Mouse (Mus musculus): ENCODE results near the gene Casq1. TPM values are rescaled to one million over a fixed set of nuclear protein-coding genes. Genes with fewer than 3 reads are reported as not detected.
"Not testable (repeated sequence)": the region's sequence is repeated elsewhere in the genome, so short reads cannot be mapped to it uniquely, and the experiment has no call there.

Gene Casq1
- total RNA-seq (2021), result 0.48 and 1.8 TPM in 2 replicates
- long read RNA-seq, experiment 1, partial matches to known transcripts, result 0 of 4 reads
- long read RNA-seq, experiment 1, other reads (novel, unspliced or antisense), result 1 of 4 reads
- long read RNA-seq, experiment 2, result 0 reads

DNA sequence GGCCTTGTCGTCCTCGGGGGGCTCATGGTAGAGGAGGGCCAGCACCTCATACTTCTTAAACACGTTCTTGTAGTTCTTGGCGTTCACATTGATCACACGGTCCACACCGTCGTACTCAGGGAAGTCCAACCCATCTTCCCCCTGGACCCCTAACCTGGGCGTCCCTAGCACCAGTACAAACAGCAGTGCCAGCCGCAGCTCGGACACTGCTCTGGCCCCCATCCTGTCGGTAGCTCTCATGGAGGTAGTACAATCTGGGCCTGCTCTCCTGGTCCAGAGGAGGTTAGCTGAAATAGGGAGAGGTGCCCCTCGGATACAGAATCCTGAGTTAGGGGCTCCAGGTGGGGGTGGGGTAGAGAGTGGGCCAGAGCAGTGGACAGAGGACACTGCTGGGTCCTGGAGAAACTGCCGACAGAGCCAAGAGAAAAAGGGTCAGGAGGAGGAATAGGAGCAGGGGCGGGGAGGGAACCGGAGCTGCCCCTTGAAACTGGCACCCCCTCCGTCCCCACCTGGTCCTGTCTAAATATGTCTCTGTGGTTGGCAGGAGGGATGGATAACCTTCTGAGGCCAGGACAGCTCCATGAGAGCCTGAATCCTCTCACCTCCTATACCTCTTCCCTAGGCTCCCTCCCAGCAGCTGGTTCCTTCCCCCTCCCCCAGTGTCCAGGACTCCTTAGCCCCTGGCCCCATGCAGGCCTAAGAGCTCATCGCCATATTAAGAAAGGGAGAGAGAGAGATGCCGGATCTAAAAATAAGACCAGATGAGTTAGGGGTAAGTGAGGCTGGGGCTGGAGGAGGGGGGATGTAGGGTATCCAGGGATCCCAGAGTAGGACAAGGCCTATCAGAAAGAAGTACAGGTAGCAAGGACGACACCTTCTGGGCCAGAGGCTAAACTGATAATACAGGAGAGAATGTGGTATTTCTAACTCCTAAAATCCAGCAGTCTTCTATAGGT is at the start of gene Casq1:
Gene Casq1 (minus strand): TSS at position 418 of the 956 bp plus-strand sequence.
- DNase-seq, result no peak

GRCm38 (mm10) chr1:172261477-172262078 is 41.9 kb upstream of the Casq1 start, which contains the start of gene Igsf8:
Gene Igsf8 (plus strand): TSS chr1:172261641.
- DNase-seq, result no peak

DNA sequence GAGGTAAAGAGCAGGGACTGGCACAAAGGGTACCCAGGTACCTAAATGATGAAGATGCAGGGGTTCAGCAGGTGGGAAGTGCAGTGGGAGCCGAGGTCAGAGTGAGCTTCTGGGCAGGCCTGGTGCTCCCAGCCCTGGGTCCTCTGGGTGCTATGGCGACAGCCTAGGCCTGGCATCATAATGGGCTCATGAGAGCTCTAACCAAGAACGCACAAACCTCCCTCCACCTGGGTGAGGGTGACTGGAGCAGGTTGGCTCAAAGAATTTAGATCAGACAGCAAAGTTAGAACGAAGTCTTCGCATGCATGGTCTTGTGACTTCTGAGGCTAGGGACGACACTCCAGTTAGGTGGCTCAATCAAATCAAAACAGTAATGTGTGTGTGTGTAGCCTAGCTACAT is 38.6 kb upstream of the Casq1 start, which contains the start of gene Atp1a4:
Gene Atp1a4 (minus strand): TSS at position 101 of the 400 bp plus-strand sequence.
- DNase-seq, result no peak

DNA sequence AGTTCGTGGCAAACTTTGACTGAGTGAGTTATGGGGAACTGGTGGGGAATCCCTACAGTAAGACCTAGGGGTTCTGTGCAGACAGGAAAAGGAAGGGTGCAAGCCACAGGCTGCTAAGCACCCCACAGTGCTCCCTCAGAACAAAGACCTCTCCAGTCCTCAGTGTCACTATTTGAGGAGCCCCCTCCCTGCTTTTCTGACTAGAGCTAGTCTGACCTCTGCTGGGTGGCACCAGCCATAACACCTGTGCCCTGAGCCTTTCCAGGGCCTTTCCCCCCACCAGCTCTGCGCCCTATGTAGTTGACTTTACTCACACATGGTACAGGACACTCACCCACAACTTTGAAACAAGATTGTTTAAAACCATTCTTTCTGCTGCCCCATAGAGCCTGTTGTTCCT is 28.0 kb upstream of the Casq1 start:
- DNase-seq, result peak; percentile 39

DNA sequence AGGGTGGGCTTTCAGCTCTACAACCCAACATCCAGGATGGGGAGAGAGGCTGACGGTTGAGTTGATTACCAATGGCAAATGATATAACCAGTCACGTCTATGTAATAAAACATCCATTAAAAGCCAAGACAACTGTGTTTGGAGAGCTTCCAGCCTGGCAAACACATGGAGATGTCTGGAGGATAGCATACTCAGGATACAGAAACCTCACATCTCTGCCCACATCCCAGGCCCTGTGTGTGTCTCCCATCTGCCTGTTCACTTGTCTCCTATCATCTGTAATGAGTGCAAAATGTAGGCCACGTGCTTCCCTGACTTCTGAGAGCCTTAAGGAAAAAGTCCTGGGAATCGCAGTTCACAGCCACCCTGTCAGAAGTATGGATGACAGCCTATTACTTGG is 27.5 kb upstream of the Casq1 start:
- no peak for DNase-seq

DNA sequence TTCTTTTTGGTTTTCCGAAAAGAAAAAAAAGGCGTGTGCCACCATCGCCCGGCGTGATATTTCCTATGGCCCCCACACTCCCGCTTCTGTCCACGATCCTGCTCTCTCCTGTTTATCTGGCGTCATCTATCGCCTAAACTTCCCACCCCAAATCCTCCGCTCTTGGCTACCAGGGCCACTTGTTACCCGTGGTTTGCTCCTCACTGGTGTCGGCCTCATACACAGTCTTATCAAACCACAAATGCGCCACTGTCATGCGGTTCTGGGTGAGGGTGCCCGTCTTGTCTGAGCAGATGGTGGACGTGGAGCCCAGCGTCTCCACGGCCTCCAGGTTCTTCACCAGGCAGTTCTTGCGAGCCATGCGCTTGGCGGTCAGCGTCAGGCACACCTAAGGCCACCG is 25.0 kb upstream of the Casq1 start:
- not testable (repeated sequence) for DNase-seq

DNA sequence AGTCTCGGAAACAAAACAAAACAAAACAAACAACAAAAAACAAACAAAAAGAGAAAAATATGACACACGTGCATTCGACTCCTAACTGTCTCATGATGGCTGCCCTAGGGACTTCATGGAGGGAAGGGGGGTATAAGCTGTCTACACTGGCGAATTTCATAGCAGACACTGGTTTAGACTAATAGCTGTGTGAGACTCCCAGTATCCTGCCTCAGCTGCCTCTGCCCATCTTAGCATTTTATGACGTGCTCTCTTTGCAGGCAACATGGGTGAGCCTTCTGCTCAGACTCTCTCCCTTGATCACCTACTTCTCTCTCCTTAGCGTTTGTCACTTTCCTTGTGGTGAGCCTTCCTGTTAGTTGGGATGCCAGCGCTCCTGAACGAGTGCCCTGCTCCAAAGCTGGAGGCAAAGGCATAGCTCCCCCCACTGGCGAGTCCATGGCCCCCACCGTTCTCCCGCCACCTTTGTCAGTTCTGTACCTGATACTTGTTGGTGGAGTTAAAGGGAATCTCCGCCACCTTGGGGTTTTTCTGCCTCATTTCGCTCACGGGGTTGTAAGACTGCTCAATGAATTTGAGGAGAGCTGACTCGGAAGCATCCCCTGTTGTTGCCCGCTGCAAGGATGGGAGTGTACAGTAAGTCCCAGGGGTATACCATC is 24.0 kb upstream of the Casq1 start:
- no peak for DNase-seq

DNA sequence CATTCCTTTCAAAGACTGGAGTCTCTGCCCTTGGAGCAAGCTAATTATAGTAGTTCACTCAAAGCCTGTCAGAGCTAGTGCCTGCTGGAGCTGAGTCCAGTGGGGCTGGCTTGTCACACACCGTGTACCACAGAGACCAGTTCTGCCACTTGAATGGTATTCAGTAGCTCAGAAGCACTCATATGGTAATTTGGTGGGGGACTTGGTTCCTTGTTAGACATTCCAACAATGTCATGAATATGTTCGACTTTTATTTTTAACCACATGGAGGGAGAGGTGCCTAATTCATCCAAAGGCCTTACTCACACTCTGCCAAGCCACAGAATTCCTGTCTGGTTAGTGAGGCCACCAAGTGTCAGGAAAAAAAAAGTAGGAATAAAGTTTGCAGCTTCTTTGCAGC is 22.7 kb upstream of the Casq1 start:
- DNase-seq, result no peak

DNA sequence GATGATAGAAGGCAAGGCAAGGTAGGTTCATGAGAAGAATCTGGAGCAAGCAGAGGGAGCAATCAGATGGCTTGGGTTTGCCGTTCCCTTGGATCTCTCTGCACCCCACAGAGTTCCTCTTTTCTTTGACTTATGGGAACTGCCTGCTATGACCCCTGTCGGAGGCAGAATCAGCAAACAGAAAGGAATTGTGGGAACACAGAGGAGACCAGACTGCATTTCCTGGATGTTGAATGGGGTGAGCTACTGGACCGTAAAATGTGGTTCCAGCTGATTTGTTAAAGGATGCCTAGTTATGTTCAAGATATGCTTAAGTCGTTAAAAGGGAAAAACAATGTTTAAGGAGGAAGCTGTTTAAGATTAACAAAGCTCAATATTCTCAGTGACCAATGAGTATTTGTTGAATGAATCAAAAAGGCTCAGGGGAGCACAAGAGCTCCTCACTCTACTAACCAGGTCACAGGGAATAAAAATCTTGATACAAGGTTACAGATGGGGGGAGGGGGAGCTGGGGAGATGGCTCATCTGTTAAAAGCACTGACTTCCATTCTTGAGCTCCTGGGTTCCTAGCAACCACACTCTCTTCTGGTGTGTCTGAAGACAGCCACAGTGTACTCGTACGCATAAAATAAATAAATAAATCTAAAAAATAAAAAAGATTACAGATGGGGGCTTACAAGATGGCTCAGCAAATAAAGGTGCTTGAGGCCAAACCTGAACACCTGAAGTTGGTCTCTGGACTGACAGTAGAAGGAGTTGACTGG is 21.5 kb upstream of the Casq1 start:
- no peak for DNase-seq

DNA sequence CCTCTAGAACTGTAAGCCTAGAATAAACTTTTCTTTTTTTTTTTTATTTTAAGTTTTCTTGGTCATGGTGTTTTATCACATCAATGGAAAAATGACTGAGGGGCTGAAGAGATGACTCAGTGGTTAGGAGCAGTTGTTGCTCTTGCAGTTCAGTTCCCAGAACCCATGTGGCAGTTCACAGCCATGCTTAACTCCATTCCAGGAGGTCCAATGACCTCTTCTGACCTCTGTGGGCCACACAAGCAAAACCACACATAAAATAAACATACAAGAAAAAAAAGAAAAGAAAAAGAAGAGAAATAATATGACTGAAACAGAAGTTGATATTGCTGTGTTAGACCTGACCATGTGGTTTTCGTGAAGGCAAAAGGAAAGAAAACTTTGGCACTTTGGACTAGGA is 9.5 kb upstream of the Casq1 start:
- no peak for DNase-seq

- peak; percentile 54 for DNase-seq
These were observed 8.5 kb upstream of the Casq1 start for GRCm38 (mm10) chr1:172228209-172228608.

DNA sequence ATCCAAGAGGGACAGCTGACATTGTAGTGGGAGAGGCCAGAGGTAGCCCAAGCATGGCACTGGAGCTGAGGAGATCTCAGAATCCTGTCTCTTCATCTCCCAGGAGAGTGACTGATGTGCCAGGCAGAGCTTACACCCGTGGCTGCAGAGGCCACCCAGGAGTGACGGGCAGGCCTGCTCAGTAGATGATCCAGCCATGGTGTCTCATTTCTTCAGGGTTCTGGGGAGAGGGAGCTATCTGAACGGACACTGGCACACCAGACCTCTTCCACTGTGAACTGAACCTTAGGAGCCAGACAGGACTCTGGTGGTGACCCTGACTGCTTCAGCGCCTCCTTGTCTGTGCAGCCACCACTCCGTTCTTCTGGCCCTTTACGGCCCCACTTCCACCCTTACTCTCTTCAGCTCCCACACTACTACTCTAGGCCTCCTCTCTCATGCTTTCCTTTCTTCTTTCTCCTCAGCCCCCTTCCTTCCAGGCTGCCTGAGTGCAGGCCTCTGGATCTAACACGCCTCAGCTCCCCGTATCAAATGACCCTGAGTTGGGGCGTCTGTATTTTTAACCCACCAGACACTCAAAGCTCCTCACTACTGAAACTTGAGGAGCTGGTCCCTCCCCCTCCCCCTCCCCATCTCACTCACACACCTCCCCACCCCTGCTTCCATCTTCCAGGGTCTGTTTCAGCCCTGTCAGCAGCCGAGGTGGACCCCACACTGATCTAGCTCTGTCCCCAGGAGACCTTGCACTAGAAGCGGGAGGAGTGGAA is 1.8 kb upstream of the Casq1 start:
- no peak for DNase-seq

- peak; percentile 72 for DNase-seq
These were observed 746 bp upstream of the Casq1 start for GRCm38 (mm10) chr1:172220414-172220813.

DNA sequence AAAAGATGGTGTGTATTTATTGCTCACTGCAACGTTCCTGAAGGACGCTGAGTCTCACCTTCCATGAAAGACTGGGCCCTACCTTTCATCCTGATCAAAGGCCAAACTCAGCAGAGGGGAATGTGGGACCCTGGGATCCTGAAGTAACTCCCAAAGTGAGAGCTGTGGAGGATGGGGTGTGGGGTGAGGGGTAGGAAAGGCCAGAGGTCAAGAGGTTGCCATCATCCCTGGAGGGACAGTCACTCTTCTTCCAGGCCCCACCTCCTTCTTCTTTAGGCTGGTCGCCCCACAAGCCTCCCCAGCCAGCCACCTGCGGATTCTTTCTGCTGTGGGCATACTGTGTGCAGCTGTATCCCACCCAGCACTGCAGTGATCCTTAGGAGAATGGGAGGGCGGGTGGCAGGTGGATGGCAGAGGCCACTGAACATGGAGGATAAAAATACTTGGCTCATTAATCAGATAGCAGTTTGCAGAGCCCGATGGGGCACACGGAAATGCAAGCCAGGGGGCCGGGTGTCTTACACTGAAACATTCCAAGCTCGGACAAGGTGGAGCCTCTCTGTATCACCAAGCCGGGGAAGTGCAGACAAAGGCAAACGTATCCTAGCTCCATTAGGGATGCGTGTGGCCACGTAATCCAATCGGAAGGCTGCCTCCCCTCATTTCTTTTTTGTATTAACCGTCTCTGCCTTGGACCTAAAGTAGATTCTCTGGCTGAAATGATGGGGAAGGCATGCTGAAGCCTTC is 1.3 kb downstream of the Casq1 start:
- DNase-seq, result no peak

GRCm38 (mm10) chr1:172217148-172217547 is 2.5 kb downstream of the Casq1 start:
- peak; percentile 97 for DNase-seq

GRCm38 (mm10) chr1:172214748-172215147 is 4.9 kb downstream of the Casq1 start:
- peak; percentile 60 for DNase-seq

- no peak for DNase-seq
These were observed 5.9 kb downstream of the Casq1 start for GRCm38 (mm10) chr1:172213771-172214170.

- no peak for DNase-seq
These were observed 6.9 kb downstream of the Casq1 start for GRCm38 (mm10) chr1:172212776-172213175.

- DNase-seq, result no peak
These were observed 12.5 kb downstream of the Casq1 start for GRCm38 (mm10) chr1:172207111-172207584.

Data from adrenal gland, postnatal 14 days (tissue).